Mouse (Mus musculus) heart, embryonic 11.5 days (tissue): ENCODE results near the gene Olfr1438-ps1. TPM values are rescaled to one million over a fixed set of nuclear protein-coding genes. Genes with fewer than 3 reads are reported as not detected.
"Not testable (repeated sequence)": the region's sequence is repeated elsewhere in the genome, so short reads cannot be mapped to it uniquely, and the experiment has no call there.

Experiments
- ATAC-seq: fragments of 200-750 bp; cut with Nextera tagmentation; replicated peaks from 2 replicates; pipeline ENCODE4 v1.8.0; 2017; ENCODE audit warnings: moderate library complexity; ENCODE audit not compliant: insufficient number of reproducible peaks, low FRiP score, low TSS enrichment
- H3K27ac ChIP-seq: fragments of 300-500 bp; sonication (generic); 2 replicates; pipeline ENCODE4 v1.5.1; 2014; ENCODE audit warnings: mild to moderate bottlenecking, low read depth, low read length
- H3K27me3 ChIP-seq: fragments of 300-500 bp; sonication (generic); 2 replicates; pipeline ENCODE4 v1.6.1; 2014; ENCODE audit warnings: mild to moderate bottlenecking, low read length, mixed read lengths; ENCODE audit not compliant: control insufficient read depth, insufficient read depth
- H3K36me3 ChIP-seq: fragments of 300-500 bp; sonication (generic); 2 replicates; pipeline ENCODE4 v1.6.1; 2014; ENCODE audit warnings: mild to moderate bottlenecking, low read length, moderate library complexity, mixed read lengths; ENCODE audit not compliant: control insufficient read depth, insufficient read depth
- H3K4me1 ChIP-seq: fragments of 300-500 bp; sonication (generic); 2 replicates; pipeline ENCODE4 v1.6.1; 2014; ENCODE audit warnings: low read length; ENCODE audit not compliant: control insufficient read depth, insufficient read depth
- H3K4me2 ChIP-seq: fragments of 300-500 bp; sonication (generic); 2 replicates; pipeline ENCODE4 v1.6.1; 2014; ENCODE audit warnings: mild to moderate bottlenecking, moderate library complexity
- H3K4me3 ChIP-seq: fragments of 300-500 bp; sonication (generic); 2 replicates; pipeline ENCODE4 v1.5.1; 2014; ENCODE audit warnings: low read depth, low read length
- H3K9ac ChIP-seq: fragments of 300-500 bp; sonication (generic); 2 replicates; pipeline ENCODE4 v1.6.1; 2014; ENCODE audit warnings: mild to moderate bottlenecking, low read depth, low read length, moderate library complexity
- H3K9me3 ChIP-seq: fragments of 300-500 bp; sonication (generic); replicated peaks from 2 replicates; pipeline ENCODE4 v1.6.1; 2016; ENCODE audit warnings: low read length; ENCODE audit not compliant: control insufficient read depth
- WGBS: fragments of 180-500 bp; shearing (Covaris S2); extraction: QIAGEN DNeasy Blood & Tissue Kit; methylation state at CpG from one replicate; pipeline ENCODE4 v1.1.7; 2014; ENCODE audit not compliant: insufficient replicate concordance; 5-methylcytosine and 5-hydroxymethylcytosine counted together
- polyA plus RNA-seq: library from polyadenylated mRNA; unstranded; fragments of >200 nt; fragmentation: Nextera tagmentation; extraction: Ambion mirVana; gene quantifications from 2 replicates; pipeline ENCODE4 v1.2.1, GENCODE M21; 2014

The Olfr1438-ps1 gene
- not detected in 2 replicates for polyA plus RNA-seq

DNA sequence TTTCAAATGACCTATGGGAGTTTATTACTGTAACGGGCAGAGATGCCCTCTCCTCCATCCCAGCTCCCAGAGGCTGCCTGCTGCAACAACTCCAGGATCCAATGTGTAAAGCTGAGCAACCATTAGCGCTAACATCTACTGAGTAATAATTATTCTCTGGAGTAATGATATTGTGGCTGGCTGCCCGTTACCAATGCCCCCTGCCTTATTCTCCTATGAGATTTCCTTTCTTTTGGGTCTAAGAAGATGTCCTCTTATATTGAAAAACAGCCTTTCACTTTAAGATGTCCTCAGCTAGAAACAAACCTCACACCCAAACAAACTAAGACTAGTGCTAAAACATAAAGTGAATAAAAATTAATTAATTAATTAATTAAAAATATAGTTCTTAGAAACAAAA is at the start of gene Olfr1438-ps1:
Gene Olfr1438-ps1, minus strand, starts transcription at position 101 of the 400 bp plus-strand sequence.
- H3K27ac ChIP-seq: no peak within 1 kb of the TSS
- H3K4me2 ChIP-seq: no peak within 1 kb of the TSS
- no peaks in the 10 kb centered on the region for H3K9me3 ChIP-seq
- 78% methylated on average over 3 of the region's 3 CpGs for WGBS
- no peak within 1 kb of the TSS for H3K4me3 ChIP-seq
- no peaks in the 10 kb centered on the region for H3K36me3 ChIP-seq
- ATAC-seq: no peak
- no peak within 1 kb of the TSS for H3K9ac ChIP-seq
- H3K27me3 ChIP-seq: no peaks in the 10 kb centered on the region
- H3K4me1 ChIP-seq: no peaks in the 10 kb centered on the region

DNA sequence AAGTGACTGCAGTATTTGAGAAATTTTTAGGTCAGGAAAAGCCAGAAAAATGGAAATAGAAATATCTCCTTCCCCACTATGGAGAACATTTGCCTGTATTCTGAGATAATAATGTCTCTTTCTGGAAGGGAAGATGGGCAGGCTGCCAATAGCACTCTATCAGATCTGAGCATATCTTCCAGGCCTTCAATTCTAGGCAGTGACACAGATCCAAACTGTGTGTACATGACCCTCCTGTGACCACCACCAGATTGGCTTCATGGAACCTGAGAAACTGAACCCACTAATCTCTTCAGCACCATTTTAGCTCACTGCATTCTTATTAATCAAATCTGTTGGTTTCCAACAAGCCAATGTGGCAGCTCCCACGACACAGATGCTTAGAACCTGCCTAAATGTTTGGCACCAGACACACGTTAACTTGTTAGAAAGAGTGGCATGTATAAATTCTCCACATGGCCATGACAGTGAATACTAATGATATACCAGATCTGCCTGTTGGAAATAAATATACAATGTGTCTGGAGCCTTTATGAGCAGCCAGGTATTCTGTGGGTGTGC is 38.8 kb upstream of the Olfr1438-ps1 start:
- Histone ChIP-seq H3K4me1 (no peaks in the 10 kb centered on the region), H3K36me3 (no peaks in the 10 kb centered on the region), H3K9me3 (no peaks in the 10 kb centered on the region), H3K4me3 (no peak overlapping the region), H3K4me2 (no peak overlapping the region), H3K9ac (no peak overlapping the region), H3K27me3 (no peaks in the 10 kb centered on the region), H3K27ac (no peak overlapping the region)
- ATAC-seq: no peak
- WGBS: 63% methylated on average over 2 of the region's 2 CpGs

- no peaks in the 10 kb centered on the region for H3K27me3 ChIP-seq
- H3K4me2 ChIP-seq: no peak overlapping the region
- H3K4me3 ChIP-seq: no peak overlapping the region
- no peaks in the 10 kb centered on the region for H3K36me3 ChIP-seq
- no peak overlapping the region for H3K27ac ChIP-seq
- no peaks in the 10 kb centered on the region for H3K4me1 ChIP-seq
- 63% methylated on average over 3 of the region's 3 CpGs for WGBS
- no peak overlapping the region for H3K9ac ChIP-seq
- H3K9me3 ChIP-seq: no peaks in the 10 kb centered on the region
- no peak for ATAC-seq
Measured at GRCm38 (mm10) chr19:12373004-12373403, 37.3 kb upstream of the Olfr1438-ps1 start.

DNA sequence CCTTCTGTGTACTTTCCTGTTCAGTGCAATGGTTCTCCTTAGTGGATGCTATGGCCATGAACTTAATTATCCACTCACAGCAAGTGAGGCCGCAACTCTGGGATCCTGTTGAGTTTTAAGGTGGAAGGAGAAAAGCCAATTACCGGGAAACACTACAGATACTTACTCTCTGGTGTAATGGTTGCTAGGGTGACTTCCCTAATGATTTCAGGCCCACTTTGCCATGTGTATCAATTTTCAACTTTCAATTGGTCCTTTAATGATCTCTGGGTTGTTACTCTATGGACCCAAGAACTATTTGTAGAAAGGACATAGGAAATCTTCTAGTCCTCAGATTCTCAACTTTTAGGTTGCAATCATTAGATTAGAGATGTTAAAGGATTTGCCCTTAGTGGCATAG is 10.7 kb downstream of the Olfr1438-ps1 start, which contains the start of gene Olfr1437:
Gene Olfr1437, minus strand, starts transcription at position 101 of the 400 bp plus-strand sequence.
- H3K9me3 ChIP-seq: no peaks in the 10 kb centered on the region
- ATAC-seq: no peak
- WGBS: 75% methylated on average over 2 of the region's 2 CpGs
- no peak within 1 kb of the TSS for H3K4me3 ChIP-seq
- H3K36me3 ChIP-seq: no peaks in the 10 kb centered on the region
- H3K27ac ChIP-seq: no peak within 1 kb of the TSS
- H3K27me3 ChIP-seq: no peaks in the 10 kb centered on the region
- H3K9ac ChIP-seq: no peak within 1 kb of the TSS
- no peak within 1 kb of the TSS for H3K4me2 ChIP-seq
- H3K4me1 ChIP-seq: no peaks in the 10 kb centered on the region

GRCm38 (mm10) chr19:12299030-12299429 is 36.7 kb downstream of the Olfr1438-ps1 start, which contains the start of gene Olfr1436:
Olfr1436 (minus strand) TSS chr19:12299130.
- not testable (repeated sequence) for H3K9me3 ChIP-seq, H3K9ac ChIP-seq, H3K4me3 ChIP-seq, H3K27me3 ChIP-seq, H3K27ac ChIP-seq, H3K4me1 ChIP-seq, ATAC-seq, H3K36me3 ChIP-seq, H3K4me2 ChIP-seq
- WGBS: 83% methylated on average over 1 of the region's 1 CpGs

GRCm38 (mm10) chr19:12292979-12293378 is 42.7 kb downstream of the Olfr1438-ps1 start:
- Histone ChIP-seq H3K36me3 (no peaks in the 10 kb centered on the region), H3K4me3 (no peak overlapping the region), H3K9me3 (no peaks in the 10 kb centered on the region), H3K27ac (no peak overlapping the region), H3K9ac (no peak overlapping the region), H3K27me3 (no peaks in the 10 kb centered on the region), H3K4me1 (no peaks in the 10 kb centered on the region), H3K4me2 (no peak overlapping the region)
- ATAC-seq: no peak

DNA sequence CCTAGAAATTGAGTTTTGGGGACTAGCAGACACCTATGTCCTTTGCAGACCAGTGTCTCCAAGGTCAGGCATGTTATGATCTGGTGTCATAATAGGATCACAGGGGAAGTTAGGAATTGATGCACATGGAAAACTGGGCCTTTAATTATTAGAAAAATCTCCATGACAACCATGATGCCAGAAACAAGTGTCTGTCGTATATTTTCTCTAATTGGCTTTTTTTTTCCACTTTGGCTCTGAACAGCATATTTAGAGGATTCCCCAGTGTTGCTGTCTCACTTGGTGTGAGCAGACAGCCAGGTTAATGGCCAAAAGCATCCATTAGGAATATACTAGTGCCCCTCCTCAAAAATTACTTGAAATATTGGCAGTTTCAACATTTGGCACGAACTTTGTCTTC is 56.2 kb downstream of the Olfr1438-ps1 start, which contains the start of gene Olfr1434:
Gene Olfr1434, plus strand, starts transcription at position 301 of the 400 bp plus-strand sequence.
- no peak within 1 kb of the TSS for H3K4me2 ChIP-seq
- no peaks in the 10 kb centered on the region for H3K36me3 ChIP-seq
- H3K27ac ChIP-seq: no peak within 1 kb of the TSS
- H3K4me1 ChIP-seq: no peaks in the 10 kb centered on the region
- H3K9me3 ChIP-seq: no peaks in the 10 kb centered on the region
- WGBS: 55% methylated on average over 2 of the region's 2 CpGs
- no peak within 1 kb of the TSS for H3K9ac ChIP-seq
- ATAC-seq: no peak
- H3K4me3 ChIP-seq: no peak within 1 kb of the TSS
- no peaks in the 10 kb centered on the region for H3K27me3 ChIP-seq

Other genes with a start within 250 kb of the Olfr1438-ps1 start
- not detected in 2 replicates for gene Olfr1426, start 243.9 kb downstream of the Olfr1438-ps1 start, polyA plus RNA-seq
- not detected in 2 replicates for gene Olfr1427, start 232.6 kb downstream of the Olfr1438-ps1 start, polyA plus RNA-seq
- gene Olfr1428, start 220.0 kb downstream of the Olfr1438-ps1 start, polyA plus RNA-seq: not detected in 2 replicates
- not detected in 2 replicates for gene Olfr76, start 212.7 kb downstream of the Olfr1438-ps1 start, polyA plus RNA-seq
- gene Olfr1555-ps1, start 165.8 kb downstream of the Olfr1438-ps1 start, polyA plus RNA-seq: not detected in 2 replicates
- gene Olfr1431, start 135.3 kb downstream of the Olfr1438-ps1 start, polyA plus RNA-seq: not detected in 2 replicates
- gene Olfr1432, start 103.3 kb downstream of the Olfr1438-ps1 start, polyA plus RNA-seq: not detected in 2 replicates
- not detected in 2 replicates for gene Olfr262, start 94.3 kb downstream of the Olfr1438-ps1 start, polyA plus RNA-seq
- gene Olfr235, start 74.9 kb downstream of the Olfr1438-ps1 start, polyA plus RNA-seq: not detected in 2 replicates
- gene Olfr1434, start 56.1 kb downstream of the Olfr1438-ps1 start, polyA plus RNA-seq: not detected in 2 replicates
- not detected in 2 replicates for gene Olfr1436, start 36.8 kb downstream of the Olfr1438-ps1 start, polyA plus RNA-seq
- not detected in 2 replicates for gene Olfr1437, start 10.8 kb downstream of the Olfr1438-ps1 start, polyA plus RNA-seq
- not detected in 2 replicates for gene Olfr1440, start 51.4 kb upstream of the Olfr1438-ps1 start, polyA plus RNA-seq
- gene Olfr1441, start 81.5 kb upstream of the Olfr1438-ps1 start, polyA plus RNA-seq: not detected in 2 replicates
- not detected in 2 replicates for gene Pfpl, start 92.0 kb upstream of the Olfr1438-ps1 start, polyA plus RNA-seq
- gene Mpeg1, start 124.9 kb upstream of the Olfr1438-ps1 start, polyA plus RNA-seq: 0.28 and 0.56 TPM in 2 replicates
- gene Dtx4, start 165.5 kb upstream of the Olfr1438-ps1 start, polyA plus RNA-seq: 1.3 and 1.8 TPM in 2 replicates
- 26.3 and 30.0 TPM in 2 replicates for gene Fam111a, start 209.8 kb upstream of the Olfr1438-ps1 start, polyA plus RNA-seq